Mouse (Mus musculus) myocyte (in vitro differentiated cells): ENCODE measurements around the gene Marcks.

Experiments used
- POLR2A ChIP-seq: IDR thresholded peaks from one replicate; pipeline ENCODE4 v1.6.1; 2011; ENCODE audit warnings: low read depth, mild to moderate bottlenecking, control low read depth, moderate library complexity; ENCODE audit not compliant: insufficient read length
- SRF ChIP-seq: IDR thresholded peaks from one replicate; pipeline ENCODE4 v1.6.1; 2011; ENCODE audit warnings: low read depth; ENCODE audit not compliant: control insufficient read depth, insufficient read length

- TF ChIP-seq SRF (no peak), POLR2A (no peak)
Measured at GRCm38 (mm10) chr10:37115329-37115728, 23.4 kb downstream of the Marcks start.
